Mouse (Mus musculus) lung, postnatal 10 days (tissue): Measurements from ENCODE around the gene Wdr31.

Source experiments
- DNase-seq: peaks from one replicate; pipeline ENCODE4 v3.0.0; 2021

Gene Wdr31

DNA sequence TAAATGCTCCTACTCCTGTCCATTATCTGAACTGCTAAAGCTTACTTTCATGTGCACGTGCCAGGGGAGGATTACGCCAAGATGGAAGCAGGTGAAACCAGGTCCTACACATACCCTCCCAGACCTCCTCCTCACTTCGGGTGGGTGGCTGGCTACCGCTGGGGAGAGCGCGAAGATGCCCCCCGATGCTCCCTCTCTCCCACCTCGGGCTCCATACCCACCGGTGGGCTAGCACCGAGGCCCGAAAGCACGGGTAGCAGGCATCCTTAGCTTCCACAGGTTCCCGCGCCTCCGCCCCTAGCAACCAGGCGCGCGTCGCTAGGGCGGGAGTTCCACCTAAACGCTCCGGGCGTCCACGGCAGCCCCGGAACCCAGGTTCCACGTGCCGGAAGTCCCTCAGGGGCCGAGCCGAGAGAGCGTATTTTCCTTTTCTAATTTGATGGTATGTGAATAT is at the start of gene Wdr31:
Gene Wdr31, minus strand, starts transcription at position 299 of the 454 bp plus-strand sequence.
- DNase-seq: peak; percentile 87

DNA sequence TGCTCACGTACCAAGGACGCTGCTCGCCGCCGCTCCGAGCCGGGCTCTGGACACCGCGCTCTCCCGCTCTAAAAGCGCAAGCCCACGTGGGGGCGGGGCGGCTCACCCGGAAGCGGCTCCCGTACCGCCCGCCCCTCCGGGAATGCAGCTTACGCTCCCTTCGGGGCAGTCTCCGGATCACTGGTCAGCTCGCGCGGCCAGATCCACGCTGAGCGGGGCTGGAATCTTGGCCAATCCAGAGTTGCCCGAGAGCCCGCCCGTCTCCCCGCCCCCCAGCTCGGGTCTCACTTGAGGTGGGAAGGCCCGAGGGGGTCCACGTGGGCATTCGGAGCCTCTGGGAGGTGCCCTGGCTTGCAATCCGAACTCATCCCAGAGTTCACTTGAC is 49.1 kb upstream of the Wdr31 start, which contains the start of gene Alad:
Gene Alad, minus strand, starts transcription at position 70 of the 385 bp plus-strand sequence.
- DNase-seq: peak; percentile 93

DNA sequence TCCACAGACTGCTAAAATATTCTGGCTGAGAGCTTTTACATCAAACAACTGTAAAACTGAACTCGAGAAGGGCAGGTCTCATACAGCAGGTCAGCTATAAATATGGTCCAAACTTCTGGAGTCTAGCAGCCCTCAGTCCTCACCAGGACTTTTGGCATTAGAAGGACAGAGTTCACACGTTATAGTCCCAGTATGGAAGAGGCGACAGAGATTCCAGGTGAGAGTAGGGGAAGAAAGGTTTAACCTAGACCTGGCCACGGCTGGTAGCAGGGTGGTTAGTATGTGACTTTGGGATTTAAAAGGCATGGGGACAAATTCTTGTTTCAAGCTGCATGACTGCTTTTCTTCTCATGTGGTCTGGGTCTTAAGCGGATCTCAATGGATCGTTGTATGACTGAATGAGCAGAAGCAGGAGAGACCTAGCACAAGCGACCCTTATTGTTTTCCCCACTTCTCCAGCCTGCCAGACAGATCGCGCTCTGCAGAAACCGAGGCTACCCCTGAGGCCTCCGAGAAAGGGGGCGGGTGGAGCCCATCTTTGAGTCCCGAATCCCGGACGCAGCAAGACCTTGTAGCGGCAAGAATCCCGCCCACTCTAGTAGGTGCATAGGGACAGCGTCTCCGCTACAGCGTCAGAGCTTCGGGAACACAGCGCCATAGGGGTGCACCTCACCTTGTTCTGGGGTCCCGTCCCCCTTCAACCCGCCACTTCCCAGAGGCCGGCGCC is 48.6 kb upstream of the Wdr31 start:
- no peak for DNase-seq

DNA sequence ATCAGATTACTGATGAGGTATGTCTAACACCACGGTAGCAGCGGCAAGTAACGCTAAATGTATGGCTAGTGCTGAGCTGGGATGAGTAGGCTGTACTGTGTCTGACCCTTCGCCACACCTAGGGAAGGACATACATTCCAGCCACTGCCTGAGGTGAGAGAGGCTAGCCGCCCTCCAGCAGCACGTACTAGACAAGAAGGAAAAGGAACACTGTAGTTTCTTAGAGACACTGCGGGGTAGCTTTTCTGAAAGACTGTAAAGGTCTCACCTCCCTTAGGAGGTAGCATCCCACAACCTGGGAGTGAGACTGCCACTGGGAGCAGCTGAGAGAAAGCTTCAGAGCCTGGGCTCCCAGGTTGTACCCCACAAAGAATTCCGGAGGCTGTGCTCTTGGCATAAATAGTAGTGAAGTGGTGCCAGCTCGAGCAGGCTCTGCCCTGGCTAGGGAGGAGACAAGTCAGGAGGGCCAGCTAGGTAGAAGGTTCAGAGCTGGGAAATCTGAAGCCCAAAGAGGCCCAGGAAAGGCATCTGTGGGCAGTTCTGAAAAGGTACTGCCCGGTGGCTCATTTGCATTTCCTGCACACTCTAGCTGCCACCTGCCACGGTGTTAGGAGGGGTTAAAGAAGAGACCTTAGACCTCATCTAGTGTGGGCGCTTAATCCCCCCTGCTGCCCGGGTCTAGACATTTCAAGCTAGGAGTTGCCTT is 47.9 kb upstream of the Wdr31 start:
- DNase-seq: peak; percentile 36

DNA sequence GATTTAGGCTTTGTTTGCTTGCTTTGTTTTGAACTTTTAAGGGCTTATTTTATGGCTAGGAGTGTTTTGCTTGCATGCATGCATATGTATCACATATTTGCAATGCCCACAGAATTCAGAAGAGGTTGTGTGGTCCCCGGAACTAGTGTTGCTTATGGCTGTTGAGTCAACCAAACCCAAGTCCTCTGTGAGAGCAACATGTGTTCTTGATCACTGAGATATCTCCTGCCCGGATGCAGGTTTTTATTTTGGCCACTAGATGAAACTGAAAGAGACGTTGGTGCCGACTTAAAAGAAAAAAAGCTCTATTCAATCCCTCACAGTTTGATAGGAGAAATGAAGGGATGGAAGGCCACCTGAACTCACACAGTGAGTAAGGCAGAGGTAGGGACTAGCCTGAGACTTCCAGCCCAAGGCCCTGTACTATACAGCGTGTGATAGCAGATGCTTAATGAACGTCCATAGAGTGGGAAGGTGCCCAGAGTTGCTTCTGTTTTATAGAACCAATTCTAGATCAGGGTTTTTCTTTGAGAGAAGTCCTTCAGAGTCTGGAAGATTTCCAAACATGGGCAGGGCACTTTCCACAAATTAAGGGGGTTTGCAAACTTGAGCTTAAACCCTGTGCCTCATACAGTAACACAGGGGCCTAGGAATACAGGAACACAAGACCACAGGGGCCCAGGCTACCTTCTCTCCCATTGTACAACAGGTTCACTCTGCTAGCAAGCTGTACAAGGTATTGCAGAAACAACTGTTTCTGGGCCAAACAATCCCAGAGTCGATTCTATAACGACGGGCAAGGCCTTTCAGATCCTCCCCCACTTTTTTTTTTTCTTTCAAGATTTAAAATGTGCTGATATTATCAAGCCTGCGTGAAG is 47.1 kb upstream of the Wdr31 start:
- DNase-seq: no peak

DNA sequence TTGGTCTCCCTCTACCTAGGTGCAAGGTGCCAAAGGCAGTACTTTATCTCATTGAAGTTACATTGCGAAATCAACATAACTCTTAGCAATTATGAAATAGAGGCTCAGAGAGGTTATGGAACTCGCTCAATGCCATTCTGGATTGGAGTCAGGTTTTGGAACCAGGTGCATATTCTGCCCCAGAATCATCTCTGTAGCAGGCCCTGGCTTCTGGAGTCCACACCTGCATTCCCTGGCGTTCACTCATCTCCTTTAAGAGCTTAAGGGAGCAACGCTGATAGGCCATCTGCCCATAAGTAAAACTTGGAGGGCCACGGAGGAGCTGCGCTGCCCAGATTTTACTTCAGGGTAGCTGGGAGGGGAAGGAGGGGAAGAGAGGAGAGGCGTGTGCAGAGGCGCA is 46.4 kb upstream of the Wdr31 start:
- peak; percentile 25 for DNase-seq

DNA sequence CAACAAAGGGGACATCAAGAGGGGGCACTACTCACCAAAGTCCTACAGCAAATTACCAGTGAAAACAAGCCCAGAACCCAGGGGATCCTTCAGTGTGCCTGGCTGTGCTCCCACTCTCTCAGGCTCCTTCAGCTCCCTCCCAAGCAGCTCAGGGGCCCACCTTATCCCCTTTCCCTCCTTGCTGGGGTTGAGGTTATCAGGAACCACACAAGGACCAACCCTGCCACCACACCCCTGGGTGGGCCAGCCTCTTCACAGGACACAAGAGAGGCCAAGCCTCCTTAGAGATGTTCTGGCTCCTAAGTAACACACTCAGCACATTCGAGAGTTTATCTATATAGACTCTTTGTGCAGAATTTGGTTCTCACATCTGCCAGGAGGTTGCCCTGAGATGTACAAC is 45.9 kb upstream of the Wdr31 start:
- no peak for DNase-seq

DNA sequence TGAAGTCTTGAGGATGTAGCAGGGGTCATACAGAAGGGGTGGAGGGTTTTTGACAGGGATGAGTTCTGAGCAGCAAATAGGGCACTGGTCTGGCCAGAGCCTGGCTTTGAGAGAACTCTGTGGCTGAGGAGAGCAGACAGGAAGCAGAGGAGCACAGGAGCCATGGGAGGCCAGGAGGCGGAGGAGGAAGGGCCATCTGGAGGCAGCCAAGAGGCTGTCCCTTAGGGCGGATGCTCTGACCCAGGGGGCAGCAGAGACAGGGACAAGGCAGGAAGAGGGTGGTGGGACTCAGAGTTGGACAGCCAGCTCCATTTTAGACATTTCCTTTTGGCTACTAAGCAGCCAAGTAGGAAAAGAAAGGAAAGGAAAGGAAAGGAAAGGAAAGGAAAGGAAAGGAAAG is 45.4 kb upstream of the Wdr31 start:
- DNase-seq: peak; percentile 78

DNA sequence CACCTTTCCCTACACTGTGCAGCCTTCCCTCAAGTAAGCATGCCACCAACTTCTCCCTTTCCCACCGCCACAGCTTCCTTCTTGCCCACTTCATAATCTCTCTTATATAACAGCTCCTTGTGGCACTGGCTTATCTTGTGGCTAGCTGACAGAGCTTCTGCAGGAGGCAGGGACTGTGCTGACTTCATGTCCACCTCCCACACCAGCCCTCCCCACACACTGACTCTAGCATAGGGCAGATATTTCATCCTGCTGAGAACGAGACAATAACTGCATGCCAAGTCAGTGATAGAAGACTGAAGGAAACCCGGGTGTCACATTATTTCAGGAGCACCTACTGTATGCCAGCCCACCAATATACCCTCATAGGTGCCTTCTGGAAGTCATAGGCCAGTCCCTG is 44.8 kb upstream of the Wdr31 start:
- no peak for DNase-seq

DNA sequence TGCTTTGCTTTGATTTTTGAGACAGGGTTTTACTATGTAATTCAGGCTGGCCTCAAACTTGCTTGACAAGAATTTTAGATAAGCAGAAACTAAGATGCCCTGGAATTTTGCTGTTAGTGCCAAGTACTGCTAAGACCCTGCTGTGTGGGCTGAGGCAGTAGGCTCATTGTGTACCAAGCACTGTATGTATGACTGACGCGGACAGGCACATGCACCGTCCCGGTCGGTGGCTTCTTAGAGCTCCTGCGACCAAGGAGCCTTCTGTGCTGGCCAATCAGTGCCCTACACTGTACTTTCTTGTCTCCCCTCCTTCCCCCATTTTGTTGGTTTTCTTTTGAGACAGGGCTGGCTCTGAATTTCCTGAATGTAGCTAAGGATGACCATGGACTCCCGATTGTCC is 44.3 kb upstream of the Wdr31 start:
- DNase-seq: no peak

DNA sequence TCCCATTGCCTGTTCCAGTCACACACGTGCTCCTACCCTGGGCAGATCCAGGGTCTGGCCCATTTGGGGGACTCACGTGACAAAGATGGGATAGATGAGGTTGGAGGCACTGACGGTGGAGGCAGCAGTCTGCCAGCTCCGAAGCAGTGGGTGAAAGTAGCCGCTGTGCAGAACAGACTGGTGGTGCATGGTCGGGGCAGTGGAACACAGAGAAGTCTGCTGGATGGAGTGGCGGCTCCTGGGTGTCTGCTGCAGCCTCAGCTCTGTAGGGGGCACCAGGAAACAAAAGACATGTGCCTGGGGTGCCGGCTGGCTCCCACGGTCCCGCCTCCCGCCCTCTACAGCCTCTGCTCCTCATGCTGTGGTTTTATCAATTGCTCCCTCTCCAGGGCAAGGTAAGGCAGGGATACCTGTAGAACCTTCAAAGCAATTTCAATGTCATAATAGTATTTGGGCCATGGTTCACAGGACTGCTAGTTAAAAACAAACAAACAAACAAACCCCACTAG is 43.4 kb upstream of the Wdr31 start:
- DNase-seq: no peak

DNA sequence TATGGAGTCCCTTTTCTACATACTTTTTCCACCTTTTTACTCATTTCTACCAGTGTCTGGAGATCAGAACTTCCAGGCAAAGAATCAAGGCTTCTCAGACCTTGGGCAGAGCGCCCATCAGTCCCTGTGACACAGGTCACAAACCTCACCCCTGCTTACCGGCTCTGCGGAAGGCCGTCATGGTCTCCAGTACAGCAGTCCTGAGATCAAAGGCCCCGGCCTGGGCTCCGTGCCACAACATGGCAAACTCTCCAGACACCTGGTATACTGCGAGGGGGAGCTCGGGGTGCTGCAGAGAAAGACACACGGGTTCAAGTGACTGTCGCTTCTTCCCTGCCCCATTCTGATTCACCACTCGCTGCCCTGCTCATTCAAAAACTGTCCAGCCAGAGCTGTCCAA is 39.2 kb upstream of the Wdr31 start:
- DNase-seq: no peak

DNA sequence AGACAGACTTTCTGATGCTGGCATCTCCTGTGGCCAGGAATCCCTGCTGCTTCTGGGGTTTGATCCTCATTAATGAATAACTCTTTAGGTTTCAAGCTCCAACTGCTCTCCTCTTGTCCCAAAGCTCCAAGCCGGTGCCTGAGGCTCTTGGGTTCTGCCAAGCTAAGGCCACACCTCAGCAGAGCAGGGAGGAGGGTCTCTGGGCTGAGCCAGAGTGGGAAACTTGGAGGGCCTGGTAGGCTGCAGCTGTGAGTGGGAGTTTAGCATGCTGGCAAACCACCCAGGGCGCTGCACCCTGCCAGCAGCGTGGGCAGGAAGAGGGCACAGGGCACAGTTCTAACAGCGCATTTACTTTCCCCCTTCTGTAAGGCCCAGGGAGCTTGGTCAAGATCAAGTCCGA is 38.1 kb upstream of the Wdr31 start:
- DNase-seq: no peak

DNA sequence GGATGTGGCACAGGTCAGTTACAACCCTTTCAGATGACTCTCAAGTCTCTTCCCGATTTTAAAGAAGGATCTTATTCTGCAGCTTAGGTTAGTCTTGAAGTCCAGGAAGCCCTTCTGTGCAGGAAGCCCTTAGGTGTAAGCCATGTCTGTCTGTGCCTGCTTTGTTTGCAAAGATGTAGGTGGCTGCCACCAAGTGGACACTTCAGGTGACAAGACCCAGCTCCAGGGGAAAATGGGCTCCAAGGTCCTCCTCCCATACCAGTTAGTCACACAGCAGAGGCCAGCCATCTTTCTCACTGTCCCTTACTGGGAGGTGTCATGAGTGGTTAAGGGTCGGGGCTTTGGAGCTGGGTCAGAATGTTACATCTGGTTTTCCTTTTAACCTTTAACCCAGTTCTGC is 36.1 kb upstream of the Wdr31 start:
- no peak for DNase-seq

DNA sequence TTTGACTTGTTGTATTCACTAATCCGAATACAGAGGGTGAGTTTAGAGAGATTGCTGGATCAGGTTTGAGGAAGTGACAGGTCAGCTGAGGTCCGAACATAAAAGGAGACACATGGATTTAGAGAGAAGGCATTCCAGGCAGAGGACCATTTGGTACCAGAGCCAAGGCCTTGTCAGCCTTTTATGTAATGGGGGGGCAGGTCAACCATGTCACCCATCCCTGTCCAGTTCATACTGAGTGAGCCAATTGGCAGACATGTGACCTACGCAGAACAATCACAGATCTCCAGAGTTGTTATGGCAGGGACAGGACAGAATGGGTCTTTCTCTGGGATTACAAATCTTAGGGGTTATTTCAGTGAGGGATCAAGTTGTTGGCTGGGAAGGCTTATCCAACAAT is 35.3 kb upstream of the Wdr31 start:
- no peak for DNase-seq

DNA sequence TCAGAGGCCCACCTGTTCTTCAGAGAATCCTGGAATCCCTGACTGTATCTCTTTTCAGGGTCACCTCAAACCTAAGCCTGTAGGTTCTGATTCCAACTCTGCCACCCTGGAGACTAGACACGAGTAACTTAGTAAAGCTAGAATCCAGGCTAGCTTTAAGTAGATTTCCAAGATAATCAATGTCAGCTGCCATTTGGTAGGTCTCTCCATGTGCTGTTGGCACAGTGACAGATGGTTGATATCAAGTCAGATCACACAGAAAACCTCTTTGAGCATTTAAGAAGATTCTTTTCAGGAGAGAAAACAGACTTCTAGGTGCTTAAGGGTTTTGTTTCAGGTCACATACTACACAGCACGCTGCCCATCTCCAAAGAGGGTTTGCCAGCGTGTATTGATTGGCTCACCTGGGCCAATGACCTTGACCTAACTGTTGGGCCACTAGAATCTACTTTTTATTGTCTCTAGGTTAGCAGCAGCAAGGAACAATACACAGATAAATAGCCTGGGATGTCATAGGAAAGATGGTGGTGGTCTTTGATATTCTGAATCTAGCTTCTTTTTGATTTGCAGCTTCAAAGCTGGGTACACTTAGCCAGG is 32.8 kb upstream of the Wdr31 start, which contains the start of gene Hdhd3:
Gene Hdhd3, minus strand, starts transcription at position 94 of the 597 bp plus-strand sequence.
- DNase-seq: no peak

DNA sequence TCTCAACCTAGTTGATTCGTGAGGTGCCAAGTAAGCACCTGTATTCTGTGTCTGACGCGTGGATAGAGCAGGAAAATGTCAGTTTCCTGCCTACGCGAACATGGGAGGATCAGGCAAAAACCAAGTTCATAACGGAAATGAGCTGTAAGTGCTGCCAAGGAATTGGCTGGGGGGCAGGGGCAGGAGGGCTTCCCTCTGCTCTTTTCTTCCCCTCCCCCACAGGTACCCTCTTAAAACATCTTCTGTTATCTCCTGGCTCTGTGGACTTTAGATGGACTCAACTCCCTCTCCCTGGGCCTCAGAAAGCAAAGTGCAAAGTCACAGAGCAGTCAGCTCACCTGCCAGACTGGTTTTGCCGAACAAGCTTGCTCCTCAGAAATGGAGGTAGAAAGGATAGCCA is 32.3 kb upstream of the Wdr31 start:
- DNase-seq: no peak

DNA sequence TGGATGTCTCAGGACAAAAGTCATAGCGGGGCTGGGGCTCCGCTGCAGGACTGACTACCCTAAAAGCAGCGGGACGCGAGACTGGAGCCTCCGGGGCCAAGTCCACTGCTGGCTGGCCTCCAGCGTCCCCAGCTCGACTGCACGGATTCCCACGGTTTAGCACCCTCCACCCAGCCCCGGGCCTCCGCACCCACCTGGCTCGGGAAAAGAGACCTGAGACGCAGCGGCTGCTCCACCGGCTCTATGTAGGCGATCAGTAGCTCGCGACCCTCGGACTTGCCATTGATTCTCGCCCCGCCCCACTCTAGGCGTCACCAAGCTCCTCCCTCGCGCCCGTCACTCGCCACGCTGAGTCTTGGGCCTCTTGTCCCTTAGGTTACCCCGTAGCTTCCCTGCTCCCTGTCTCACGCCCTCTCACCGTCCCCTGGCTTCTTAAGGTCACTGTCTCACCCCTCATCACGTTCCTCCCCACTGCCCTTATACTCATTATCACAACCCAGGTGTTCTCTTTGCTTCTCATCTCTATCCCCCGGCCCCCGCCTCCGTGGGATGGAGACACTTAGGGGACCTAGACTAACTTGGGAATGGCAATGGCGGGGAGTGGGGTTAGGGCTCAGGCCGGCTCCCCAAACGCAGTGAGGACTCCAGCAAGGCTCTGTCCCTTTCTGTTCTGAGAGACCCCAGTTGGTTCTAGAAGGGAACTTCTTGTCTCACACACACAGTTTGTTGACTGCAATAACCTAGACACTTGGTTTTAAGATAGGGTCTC is 31.5 kb upstream of the Wdr31 start:
- peak; percentile 96 for DNase-seq

DNA sequence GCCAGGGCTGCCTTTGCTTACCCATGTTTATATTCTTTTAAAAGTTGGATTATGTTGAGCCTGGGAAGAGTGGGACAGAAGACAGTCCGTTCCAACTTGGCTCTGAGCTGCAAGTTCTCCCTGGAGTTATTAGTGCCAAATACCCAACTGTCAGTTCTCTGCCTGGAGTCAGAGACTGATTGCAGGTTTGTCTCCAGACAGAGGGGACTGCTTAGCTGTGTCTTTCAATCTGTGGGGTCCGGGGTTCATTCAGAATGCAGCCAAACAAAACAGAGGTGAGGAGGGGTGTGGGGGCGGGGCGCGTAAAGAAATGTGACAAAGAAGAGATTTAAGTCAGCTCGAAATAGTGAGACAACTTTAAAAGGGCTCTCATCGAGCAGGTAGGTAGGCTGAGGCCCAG is 30.8 kb upstream of the Wdr31 start:
- no peak for DNase-seq

DNA sequence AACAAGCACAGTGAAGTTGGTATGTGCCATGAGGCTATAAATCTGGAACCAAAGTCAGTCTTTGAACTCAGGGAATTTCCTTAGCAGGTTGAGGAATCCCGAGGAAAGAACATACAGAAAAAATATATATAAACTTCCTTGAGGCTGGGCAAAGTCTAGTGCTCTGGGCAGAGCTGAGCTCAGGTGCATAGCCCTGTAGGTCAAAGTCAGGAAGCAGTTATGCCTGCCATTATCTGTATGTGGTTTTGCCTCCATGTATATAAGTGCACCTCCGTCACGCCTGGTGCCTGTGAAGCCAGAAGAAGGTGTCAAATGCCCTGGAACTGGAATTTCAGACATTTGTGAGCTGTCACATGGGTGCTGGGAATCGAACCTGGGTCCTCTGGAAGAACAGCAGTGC is 30.1 kb upstream of the Wdr31 start:
- DNase-seq: no peak

DNA sequence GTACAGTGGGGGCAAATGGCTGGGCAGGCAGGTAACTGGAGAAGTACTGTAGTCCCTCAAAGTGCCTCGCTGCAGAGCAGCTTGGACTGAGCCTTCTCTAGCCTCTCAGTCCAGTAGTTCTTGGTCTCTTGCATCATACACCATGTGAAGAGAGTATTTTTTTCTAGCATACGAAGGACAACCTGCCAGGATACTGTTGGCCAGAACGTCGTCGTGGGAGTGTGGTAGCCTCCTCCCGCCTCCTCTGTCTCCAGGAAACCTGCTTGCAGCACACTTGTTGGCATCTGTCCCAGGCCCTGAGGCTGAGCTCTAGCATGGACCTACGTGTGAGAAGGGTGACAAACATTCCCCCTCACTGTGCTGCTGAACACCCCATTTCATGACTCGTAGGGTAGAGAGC is 26.1 kb upstream of the Wdr31 start:
- peak; percentile 77 for DNase-seq

DNA sequence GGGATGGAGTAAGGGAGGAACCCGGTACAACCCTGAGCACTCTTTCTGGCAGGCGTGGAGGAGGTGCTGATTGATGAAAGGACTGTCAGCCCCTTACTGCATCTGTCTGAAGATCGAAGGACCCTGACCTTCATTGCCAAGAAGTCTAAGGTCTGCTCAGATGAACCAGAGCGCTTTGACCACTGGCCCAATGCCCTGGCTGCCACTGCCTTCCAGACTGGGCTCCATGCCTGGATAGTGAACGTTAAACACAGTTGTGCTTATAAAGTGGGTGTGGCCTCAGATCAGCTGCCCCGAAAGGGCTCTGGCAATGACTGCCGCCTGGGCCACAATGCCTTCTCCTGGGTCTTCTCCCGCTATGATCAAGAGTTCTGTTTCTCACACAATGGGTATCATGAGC is 25.2 kb upstream of the Wdr31 start:
- peak; percentile 79 for DNase-seq
